Mouse (Mus musculus) hindbrain, embryonic 10.5 days (tissue): ENCODE measurements at regions not wholly inside any gene's neighbourhood (a gene's known extent, or its start where the extent isn't known, plus 50 kb on each side); places are given as distances from the start of the nearest gene placed in this dataset.
"Not testable (repeated sequence)": the region's sequence is repeated elsewhere in the genome, so short reads cannot be mapped to it uniquely, and the experiment has no call there.

Experiments
- DNase-seq: peaks from one replicate; pipeline ENCODE4 v3.0.0-alpha.2; 2017; ENCODE audit warnings: low spot score
- H3K27ac ChIP-seq: fragments of 300-500 bp; sonication (generic); 2 replicates; pipeline ENCODE4 v1.5.1; 2016; ENCODE audit warnings: mild to moderate bottlenecking, moderate library complexity
- H3K27me3 ChIP-seq: fragments of 300-500 bp; sonication (generic); 2 replicates; pipeline ENCODE4 v1.6.1; 2016; ENCODE audit warnings: mild to moderate bottlenecking; ENCODE audit not compliant: poor library complexity, insufficient read depth, severe bottlenecking
- H3K36me3 ChIP-seq: fragments of 300-500 bp; sonication (generic); 2 replicates; pipeline ENCODE4 v1.6.1; 2016; ENCODE audit warnings: mild to moderate bottlenecking, moderate library complexity
- H3K4me1 ChIP-seq: fragments of 300-500 bp; sonication (generic); replicated peaks from 2 replicates; pipeline ENCODE4 v1.6.1; 2016; ENCODE audit warnings: mild to moderate bottlenecking
- H3K4me3 ChIP-seq: fragments of 300-500 bp; sonication (generic); 2 replicates; pipeline ENCODE4 v1.5.1; 2016; ENCODE audit warnings: mild to moderate bottlenecking, moderate library complexity
- H3K9me3 ChIP-seq: fragments of 300-500 bp; sonication (generic); 2 replicates; pipeline ENCODE4 v1.6.1; 2016; ENCODE audit warnings: mild to moderate bottlenecking, moderate library complexity
- WGBS: fragments of 180-500 bp; shearing (Covaris S2); methylation state at CpG from one replicate; pipeline ENCODE4 v1.1.7; 2016; 5-methylcytosine and 5-hydroxymethylcytosine counted together

DNA sequence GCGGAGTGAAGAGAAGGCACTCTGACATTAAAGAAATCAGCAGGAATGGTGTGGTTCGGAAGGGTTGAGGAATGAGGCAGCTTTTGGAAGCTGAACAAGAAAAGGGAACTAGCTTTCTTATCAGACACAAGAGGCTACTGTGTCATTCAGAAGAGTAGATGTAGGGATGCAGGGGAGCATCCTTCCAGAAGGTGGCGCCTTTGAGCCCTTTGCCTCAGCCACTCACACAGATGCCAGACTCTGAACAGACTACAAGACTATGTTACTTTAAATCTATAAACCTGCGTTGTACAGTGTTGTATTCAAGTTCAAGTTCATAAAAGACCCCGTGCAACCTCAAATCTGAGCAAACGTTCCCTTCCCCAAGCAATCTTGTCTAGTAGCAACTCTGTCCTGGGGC lies 128.9 kb downstream of the Kap start:
- not testable (repeated sequence) for H3K4me3 ChIP-seq, H3K27me3 ChIP-seq, DNase-seq, H3K4me1 ChIP-seq, H3K9me3 ChIP-seq, H3K36me3 ChIP-seq, H3K27ac ChIP-seq
- 66% methylated on average over 6 of the region's 6 CpGs for WGBS

DNA sequence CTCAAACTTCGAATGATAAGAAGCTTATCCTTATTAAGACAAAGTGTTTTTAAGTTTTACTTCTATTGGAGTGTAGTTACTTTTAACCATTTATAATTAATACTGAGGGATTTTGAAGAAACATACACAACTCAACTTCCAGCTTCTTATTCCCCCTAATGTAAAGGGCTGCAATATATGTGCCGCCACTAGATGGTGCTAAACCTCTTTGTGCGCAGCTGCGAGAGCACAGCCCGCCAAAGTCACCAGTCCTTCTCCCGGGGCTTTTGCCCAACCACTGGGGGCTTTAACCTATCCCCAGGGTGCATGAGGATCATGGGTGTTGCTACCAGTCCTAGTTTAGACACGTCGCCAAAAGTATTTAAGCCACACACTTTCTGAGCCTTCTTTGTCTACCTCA lies 146.8 kb downstream of the Kap start:
- WGBS: 2% methylated on average over 8 of the region's 8 CpGs
- H3K4me3 ChIP-seq, H3K27me3 ChIP-seq, H3K36me3 ChIP-seq, H3K27ac ChIP-seq, H3K4me1 ChIP-seq, H3K9me3 ChIP-seq: not testable (repeated sequence)
- peak; percentile 35 for DNase-seq

DNA sequence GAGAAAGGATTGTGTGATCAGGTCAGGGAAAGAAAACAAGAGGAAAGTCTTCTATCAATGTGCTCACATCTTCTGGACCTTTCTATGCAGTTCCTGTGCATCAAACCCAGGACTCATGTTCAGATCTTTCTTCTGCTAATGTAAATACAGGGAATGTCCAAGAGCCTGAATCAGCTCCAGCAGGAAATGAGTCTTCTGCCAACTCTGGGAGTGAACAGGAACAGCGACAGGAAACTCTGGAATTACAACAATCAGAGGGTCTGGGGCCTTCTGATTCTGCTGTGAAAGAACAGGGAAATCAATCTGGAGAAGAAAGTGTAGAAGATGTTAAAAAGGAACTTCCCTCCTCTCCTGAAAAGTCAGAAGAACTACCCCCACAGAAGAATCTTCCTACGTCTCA lies 151.9 kb downstream of the Kap start:
- no peaks in the 10 kb centered on the region for H3K9me3 ChIP-seq
- WGBS: 65% methylated on average over 2 of the region's 2 CpGs
- H3K4me1 ChIP-seq: no peaks in the 10 kb centered on the region

More for the DNA sequence above, 151.9 kb downstream of the Kap start:
- no peaks in the 10 kb centered on the region for H3K36me3 ChIP-seq
- DNase-seq: no peak
- no peak overlapping the region for H3K27ac ChIP-seq
- no peak overlapping the region for H3K4me3 ChIP-seq
- H3K27me3 ChIP-seq: no peaks in the 10 kb centered on the region
